Comparison of ENCODE assay signal across 10 mouse cellular contexts in the genomic region with DNA sequence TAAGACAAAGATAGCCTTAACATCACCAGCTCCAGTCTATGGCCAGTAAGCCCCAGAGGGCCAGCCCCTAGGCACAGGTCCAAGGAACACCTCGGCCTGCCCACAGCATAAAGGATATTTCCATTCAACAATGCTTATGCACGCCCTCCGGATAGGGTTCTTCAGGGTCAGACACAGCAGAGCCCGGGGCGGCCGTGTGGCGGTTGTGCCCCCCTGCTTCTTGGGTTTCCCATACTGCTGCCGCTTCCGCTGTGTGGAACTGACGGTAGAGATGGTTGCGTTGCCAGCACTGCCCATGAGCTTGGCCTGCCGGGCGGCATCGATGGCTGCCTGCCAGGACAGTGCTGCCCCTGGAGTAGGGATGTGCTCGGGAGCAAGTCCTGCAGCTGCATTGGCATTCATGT.
DNase-seq lines count a peak whose midpoint lies in the region; ATAC-seq and TF ChIP-seq lines count a peak whose summit lies in the region.
"Had no signal": no experiment of that assay in that cellular context is flagged by ENCODE, and none has a peak within 500 bp of the region (broad histone marks: within the 10 kb centered on the region; RNA-seq: fewer than 3 reads in every experiment).

No protein-coding gene starts in this region.

- H3K9ac ChIP-seq in forebrain, postnatal 0 days = no peak overlapping the region
- H3K9ac ChIP-seq: liver, embryonic 13.5 days had no signal

- no peak for TF ChIP-seq CTCF in forebrain, postnatal 0 days (IDR thresholded peaks at IDR 0.05; ENCODE audit: low read depth)

- no peaks in the 10 kb centered on the region for H3K9me3 ChIP-seq in forebrain, postnatal 0 days (ENCODE audit: low read length)
- H3K9me3 ChIP-seq: liver, embryonic 13.5 days had no signal

- DNase-seq in kidney, postnatal 10 days = peak; percentile 12
- no peak for DNase-seq in kidney, postnatal 25 days
- peak; percentile 76 for DNase-seq in adrenal gland, postnatal 25 days
- peak; percentile 56 for DNase-seq in forebrain, postnatal 0 days
- peak; percentile 42 for DNase-seq in lung, postnatal 36 days
- no peak for DNase-seq in embryo, embryonic 9.5 days (ENCODE audit: extremely low spot score)
- DNase-seq in B cell, adult 2 months = no peak
- no peak for DNase-seq in natural killer cell, adult 2 months (ENCODE audit: low spot score in 2 of 2)
- DNase-seq: liver, embryonic 13.5 days had no signal

- no peaks in the 10 kb centered on the region for H3K27me3 ChIP-seq in forebrain, postnatal 0 days (ENCODE audit: insufficient read depth, low read length)
- H3K27me3 ChIP-seq: liver, embryonic 13.5 days had no signal

- H3K4me3 ChIP-seq in forebrain, postnatal 0 days (ENCODE audit: low read depth, low read length) = no peak overlapping the region
- H3K4me3 ChIP-seq: liver, embryonic 13.5 days had no signal

- peaks cover 23% of the 10 kb centered on the region; the same call in 1 of the 2 replicates for H3K36me3 ChIP-seq in forebrain, postnatal 0 days (ENCODE audit: insufficient read depth)
- H3K36me3 ChIP-seq: liver, embryonic 13.5 days had no signal

- H3K4me2 ChIP-seq in forebrain, postnatal 0 days (ENCODE audit: low read depth) = no peak overlapping the region
- H3K4me2 ChIP-seq: liver, embryonic 13.5 days had no signal

- H3K4me1 ChIP-seq in forebrain, postnatal 0 days (ENCODE audit: insufficient read depth) = no peaks in the 10 kb centered on the region
- H3K4me1 ChIP-seq: liver, embryonic 13.5 days had no signal

- peak; percentile 71 for ATAC-seq in forebrain, postnatal 0 days
- ATAC-seq: intestine, embryonic 16.5 days had no signal

- 52% methylated on average over 15 of the region's 15 CpGs for WGBS in forebrain, postnatal 0 days

- H3K27ac ChIP-seq in forebrain, postnatal 0 days (ENCODE audit: low read depth, low read length) = no peak overlapping the region
- H3K27ac ChIP-seq: liver, embryonic 13.5 days had no signal

Comparison
In these comparisons a context has a peak if more than half of its experiments do, and no peak if none do; other contexts are left out.
1. DNase-seq: peak in kidney, postnatal 10 days (single experiment), adrenal gland, postnatal 25 days (single experiment), forebrain, postnatal 0 days (single experiment) and lung, postnatal 36 days (single experiment); none in kidney, postnatal 25 days (0 of 2), embryo, embryonic 9.5 days (single experiment), B cell, adult 2 months (0 of 2) and natural killer cell, adult 2 months (0 of 2).